Mouse (Mus musculus): Measurements from ENCODE around the gene Rcan1. TPM values are rescaled to one million over a fixed set of nuclear protein-coding genes. Genes with fewer than 3 reads are reported as not detected.

Rcan1 gene
- polyA plus RNA-seq, 1 experiment from 2014 or later, result 32.3 TPM

GRCm38 (mm10) chr16:92365477-92365876, 105.2 kb downstream of the Rcan1 start:
- no peak overlapping the region for H3K4me3 ChIP-seq (replicated peaks)
- H3K9ac ChIP-seq (replicated peaks), result no peak overlapping the region
- H3K9me3 ChIP-seq, result no peaks in the 10 kb centered on the region
- no peak overlapping the region for H3K27ac ChIP-seq
- WGBS, result 61% methylated on average over 7 of the region's 7 CpGs
- H3K27me3 ChIP-seq, result no peaks in the 10 kb centered on the region
- ATAC-seq (ENCODE audit: insufficient number of reproducible peaks, insufficient read depth, low FRiP score, low TSS enrichment, low read depth), result no peak
- peaks cover 7% of the 10 kb centered on the region for H3K4me1 ChIP-seq (replicated peaks)
- H3K4me2 ChIP-seq, result no peak overlapping the region
- H3K36me3 ChIP-seq, result no peaks in the 10 kb centered on the region

- no peak overlapping the region for H3K9ac ChIP-seq (replicated peaks)
- H3K4me3 ChIP-seq (replicated peaks), result no peak overlapping the region
- WGBS, result 79% methylated on average over 7 of the region's 7 CpGs
- H3K36me3 ChIP-seq, result no peaks in the 10 kb centered on the region
- no peak for ATAC-seq (ENCODE audit: insufficient number of reproducible peaks, insufficient read depth, low FRiP score, low TSS enrichment, low read depth)
- peaks cover 20% of the 10 kb centered on the region for H3K4me1 ChIP-seq (replicated peaks)
- H3K27me3 ChIP-seq, result peaks cover 29% of the 10 kb centered on the region
- no peak overlapping the region for H3K27ac ChIP-seq
- no peaks in the 10 kb centered on the region for H3K9me3 ChIP-seq
- no peak overlapping the region for H3K4me2 ChIP-seq
Observed at GRCm38 (mm10) chr16:92360711-92361110, 110.0 kb downstream of the Rcan1 start.

DNA sequence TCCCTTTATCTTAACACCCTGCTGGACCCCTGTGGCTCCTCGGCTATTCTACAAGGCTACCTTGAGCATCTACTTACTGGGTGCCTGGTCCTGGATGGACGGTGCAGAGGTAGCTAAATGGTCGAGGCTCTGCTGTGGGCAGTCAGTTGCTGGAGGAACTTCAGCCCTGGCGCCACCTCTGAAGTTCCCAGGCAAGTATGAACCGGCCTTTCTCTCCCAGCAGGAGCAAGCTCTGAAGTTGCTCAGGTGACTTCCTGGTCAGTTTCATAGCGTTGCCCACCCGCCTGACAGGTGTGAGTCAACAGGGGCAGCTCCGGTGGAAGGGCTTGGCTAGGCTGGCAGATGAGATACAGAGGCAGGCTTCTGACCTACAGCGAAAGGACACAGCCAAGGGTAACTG, 111.4 kb downstream of the Rcan1 start, which contains the start of gene Kcne1:
Kcne1 (minus strand) TSS at position 240 of the 400 bp plus-strand sequence.
- Histone ChIP-seq H3K9ac (replicated peaks) (no peak within 1 kb of the TSS), H3K36me3 (no peaks in the 10 kb centered on the region), H3K27me3 (peaks cover 30% of the 10 kb centered on the region), H3K9me3 (no peaks in the 10 kb centered on the region), H3K4me2 (peak within 1 kb of the TSS; percentile 39), H3K4me3 (replicated peaks) (no peak within 1 kb of the TSS), H3K27ac (no peak within 1 kb of the TSS), H3K4me1 (replicated peaks) (peaks cover 24% of the 10 kb centered on the region)
- ATAC-seq (ENCODE audit: insufficient number of reproducible peaks, insufficient read depth, low FRiP score, low TSS enrichment, low read depth), result no peak; the same call in 1 of the 2 replicates
- WGBS, result 47% methylated on average over 9 of the region's 9 CpGs

- Histone ChIP-seq H3K4me2 (peak overlapping the region; percentile 39), H3K27ac (no peak overlapping the region), H3K9me3 (no peaks in the 10 kb centered on the region), H3K36me3 (no peaks in the 10 kb centered on the region), H3K4me1 (replicated peaks) (peaks cover 29% of the 10 kb centered on the region), H3K4me3 (replicated peaks) (no peak overlapping the region), H3K27me3 (peaks cover 30% of the 10 kb centered on the region), H3K9ac (replicated peaks) (no peak overlapping the region)
- ATAC-seq (ENCODE audit: insufficient number of reproducible peaks, insufficient read depth, low FRiP score, low TSS enrichment, low read depth), result no peak; the same call in 1 of the 2 replicates
- WGBS, result 17% methylated on average over 9 of the region's 9 CpGs
Observed at GRCm38 (mm10) chr16:92358734-92359133, 111.9 kb downstream of the Rcan1 start.

- no peak overlapping the region for H3K4me2 ChIP-seq
- H3K27me3 ChIP-seq, result peaks cover 30% of the 10 kb centered on the region
- no peak for ATAC-seq (ENCODE audit: insufficient number of reproducible peaks, insufficient read depth, low FRiP score, low TSS enrichment, low read depth)
- H3K4me1 ChIP-seq (replicated peaks), result peaks cover 33% of the 10 kb centered on the region
- no peak overlapping the region for H3K9ac ChIP-seq (replicated peaks)
- no peaks in the 10 kb centered on the region for H3K9me3 ChIP-seq
- WGBS, result 78% methylated on average over 10 of the region's 10 CpGs
- H3K27ac ChIP-seq, result no peak overlapping the region
- no peak overlapping the region for H3K4me3 ChIP-seq (replicated peaks)
- H3K36me3 ChIP-seq, result no peaks in the 10 kb centered on the region
Observed at GRCm38 (mm10) chr16:92357566-92357965, 113.1 kb downstream of the Rcan1 start.

- Histone ChIP-seq H3K4me2 (no peak overlapping the region), H3K4me3 (replicated peaks) (no peak overlapping the region), H3K36me3 (no peaks in the 10 kb centered on the region), H3K4me1 (replicated peaks) (peaks cover 33% of the 10 kb centered on the region), H3K9ac (replicated peaks) (no peak overlapping the region), H3K27ac (no peak overlapping the region), H3K27me3 (peaks cover 30% of the 10 kb centered on the region), H3K9me3 (no peaks in the 10 kb centered on the region)
- no peak for ATAC-seq (ENCODE audit: insufficient number of reproducible peaks, insufficient read depth, low FRiP score, low TSS enrichment, low read depth)
- 79% methylated on average over 9 of the region's 9 CpGs for WGBS
Observed at GRCm38 (mm10) chr16:92357023-92357422, 113.6 kb downstream of the Rcan1 start.

- peaks cover 30% of the 10 kb centered on the region for H3K27me3 ChIP-seq
- no peak overlapping the region for H3K4me3 ChIP-seq (replicated peaks)
- H3K27ac ChIP-seq, result no peak overlapping the region
- no peaks in the 10 kb centered on the region for H3K36me3 ChIP-seq
- H3K9ac ChIP-seq (replicated peaks), result no peak overlapping the region
- peaks cover 33% of the 10 kb centered on the region for H3K4me1 ChIP-seq (replicated peaks)
- 79% methylated on average over 11 of the region's 11 CpGs for WGBS
- H3K4me2 ChIP-seq, result no peak overlapping the region
- H3K9me3 ChIP-seq, result no peaks in the 10 kb centered on the region
- no peak for ATAC-seq (ENCODE audit: insufficient number of reproducible peaks, insufficient read depth, low FRiP score, low TSS enrichment, low read depth)
Observed at GRCm38 (mm10) chr16:92355982-92356381, 114.7 kb downstream of the Rcan1 start.

DNA sequence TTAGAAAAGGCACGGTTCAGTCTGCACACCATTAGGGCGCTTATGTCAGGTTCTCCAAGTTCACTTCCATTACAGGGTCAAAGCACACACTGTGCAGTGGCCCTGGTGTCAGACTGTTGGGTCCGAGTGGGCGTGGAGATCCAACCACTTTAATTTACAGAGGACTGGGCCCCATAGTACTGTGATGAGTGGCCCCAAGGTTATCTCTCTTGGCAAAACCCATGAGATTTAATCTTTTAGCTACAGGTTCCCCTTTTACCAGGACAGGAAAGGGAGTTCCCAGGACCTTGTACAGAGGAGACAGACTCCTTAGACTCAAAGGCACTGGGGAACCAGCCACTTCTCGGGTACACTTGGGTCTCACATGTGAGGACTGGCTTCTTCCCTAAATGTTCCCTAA, 115.3 kb downstream of the Rcan1 start:
- WGBS, result 81% methylated on average over 5 of the region's 5 CpGs
- no peak for ATAC-seq (ENCODE audit: insufficient number of reproducible peaks, insufficient read depth, low FRiP score, low TSS enrichment, low read depth)
- Histone ChIP-seq H3K9me3 (no peaks in the 10 kb centered on the region), H3K27ac (no peak overlapping the region), H3K36me3 (no peaks in the 10 kb centered on the region), H3K9ac (replicated peaks) (no peak overlapping the region), H3K4me3 (replicated peaks) (no peak overlapping the region), H3K27me3 (peaks cover 30% of the 10 kb centered on the region), H3K4me1 (replicated peaks) (peaks cover 33% of the 10 kb centered on the region), H3K4me2 (no peak overlapping the region)

- Histone ChIP-seq H3K4me1 (replicated peaks) (peaks cover 31% of the 10 kb centered on the region), H3K4me3 (replicated peaks) (no peak overlapping the region), H3K27me3 (peaks cover 22% of the 10 kb centered on the region), H3K9ac (replicated peaks) (no peak overlapping the region), H3K36me3 (no peaks in the 10 kb centered on the region), H3K4me2 (no peak overlapping the region), H3K9me3 (no peaks in the 10 kb centered on the region), H3K27ac (peak overlapping the region; percentile 67)
- WGBS, result 19% methylated on average over 2 of the region's 2 CpGs
- ATAC-seq (ENCODE audit: insufficient number of reproducible peaks, insufficient read depth, low FRiP score, low TSS enrichment, low read depth), result no peak
Observed at GRCm38 (mm10) chr16:92353897-92354296, 116.8 kb downstream of the Rcan1 start.

- peaks cover 18% of the 10 kb centered on the region for H3K27me3 ChIP-seq
Observed at GRCm38 (mm10) chr16:92353295-92353694, 117.4 kb downstream of the Rcan1 start.

GRCm38 (mm10) chr16:92348941-92349340, 121.7 kb downstream of the Rcan1 start:
- Histone ChIP-seq H3K9ac (replicated peaks) (no peak overlapping the region), H3K27ac (no peak overlapping the region), H3K36me3 (no peaks in the 10 kb centered on the region), H3K4me1 (replicated peaks) (peaks cover 10% of the 10 kb centered on the region), H3K27me3 (0 out of 2 replicates have a peak, but pooled peaks cover 3% of the 10 kb centered on the region), H3K4me2 (no peak overlapping the region), H3K9me3 (no peaks in the 10 kb centered on the region), H3K4me3 (replicated peaks) (no peak overlapping the region)
- WGBS, result 87% methylated on average over 12 of the region's 12 CpGs
- ATAC-seq (ENCODE audit: insufficient number of reproducible peaks, insufficient read depth, low FRiP score, low TSS enrichment, low read depth), result no peak

More at GRCm38 (mm10) chr16:92353295-92353694, 117.4 kb downstream of the Rcan1 start:
- no peak overlapping the region for H3K4me3 ChIP-seq (replicated peaks)
- no peaks in the 10 kb centered on the region for H3K36me3 ChIP-seq
- H3K4me2 ChIP-seq, result no peak overlapping the region
- ATAC-seq (ENCODE audit: insufficient number of reproducible peaks, insufficient read depth, low FRiP score, low TSS enrichment, low read depth), result no peak
- H3K9ac ChIP-seq (replicated peaks), result no peak overlapping the region
- 85% methylated on average over 12 of the region's 12 CpGs for WGBS
- H3K4me1 ChIP-seq (replicated peaks), result peaks cover 26% of the 10 kb centered on the region
- peak overlapping the region; percentile 67 for H3K27ac ChIP-seq
- H3K9me3 ChIP-seq, result no peaks in the 10 kb centered on the region

- Histone ChIP-seq H3K4me1 (replicated peaks) (peaks cover 3% of the 10 kb centered on the region; the same call in 1 of the 2 replicates), H3K9me3 (no peaks in the 10 kb centered on the region), H3K36me3 (no peaks in the 10 kb centered on the region), H3K9ac (replicated peaks) (no peak overlapping the region), H3K27me3 (0 out of 2 replicates have a peak, but pooled peaks cover 3% of the 10 kb centered on the region), H3K4me3 (replicated peaks) (no peak overlapping the region), H3K27ac (no peak overlapping the region), H3K4me2 (no peak overlapping the region)
- WGBS, result 77% methylated on average over 13 of the region's 13 CpGs
- ATAC-seq (ENCODE audit: insufficient number of reproducible peaks, insufficient read depth, low FRiP score, low TSS enrichment, low read depth), result no peak
Observed at GRCm38 (mm10) chr16:92346297-92346916, 124.3 kb downstream of the Rcan1 start.
